Mouse (Mus musculus): Measurements from ENCODE around the gene Abl1. TPM values are rescaled to one million over a fixed set of nuclear protein-coding genes. Genes with fewer than 3 reads are reported as not detected.

Gene Abl1
- polyA plus RNA-seq, 1 experiment from 2014 or later = 49.0 TPM

DNA sequence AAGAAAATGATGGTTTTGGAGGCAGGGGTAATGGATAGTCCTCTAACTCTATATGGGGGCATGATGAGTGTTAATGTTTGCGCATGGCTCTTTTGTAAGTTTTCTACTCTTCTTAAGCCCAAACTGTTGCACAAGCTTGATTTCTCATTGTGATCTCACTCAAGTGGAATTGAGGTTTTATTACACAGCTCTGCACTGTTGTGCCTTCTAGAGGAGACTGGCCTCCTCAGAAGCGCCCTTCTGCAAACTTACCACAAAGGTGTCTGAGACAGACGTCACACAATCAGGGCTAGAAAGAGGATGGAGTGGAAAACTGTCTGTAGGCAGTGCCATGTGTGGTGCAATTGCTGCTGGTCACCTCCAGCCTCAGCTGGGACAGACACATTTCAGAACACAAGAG lies 88.3 kb downstream of the Abl1 start:
- no peaks in the 10 kb centered on the region for H3K27me3 ChIP-seq (ENCODE audit: control insufficient read depth, insufficient read depth, low read length)
- H3K4me1 ChIP-seq (ENCODE audit: control insufficient read depth, insufficient read depth, low read length) = peaks cover under 1% of the 10 kb centered on the region; the same call in 1 of the 2 replicates
- no peak overlapping the region for H3K4me3 ChIP-seq (ENCODE audit: low read depth, low read length)
- ATAC-seq (ENCODE audit: insufficient read depth, low FRiP score, low TSS enrichment) = no peak
- WGBS = 95% methylated on average over 3 of the region's 3 CpGs
- no peak overlapping the region for H3K9ac ChIP-seq (ENCODE audit: low read length)
- no peaks in the 10 kb centered on the region for H3K9me3 ChIP-seq (ENCODE audit: control insufficient read depth, low read length)
- DNase-seq (ENCODE audit: low spot score) = no peak
- no peak overlapping the region for H3K4me2 ChIP-seq (ENCODE audit: low read depth)
- peaks cover 19% of the 10 kb centered on the region for H3K36me3 ChIP-seq (ENCODE audit: control insufficient read depth, insufficient read depth, low read length)
- no peak overlapping the region for H3K27ac ChIP-seq (ENCODE audit: low read depth, low read length)

DNA sequence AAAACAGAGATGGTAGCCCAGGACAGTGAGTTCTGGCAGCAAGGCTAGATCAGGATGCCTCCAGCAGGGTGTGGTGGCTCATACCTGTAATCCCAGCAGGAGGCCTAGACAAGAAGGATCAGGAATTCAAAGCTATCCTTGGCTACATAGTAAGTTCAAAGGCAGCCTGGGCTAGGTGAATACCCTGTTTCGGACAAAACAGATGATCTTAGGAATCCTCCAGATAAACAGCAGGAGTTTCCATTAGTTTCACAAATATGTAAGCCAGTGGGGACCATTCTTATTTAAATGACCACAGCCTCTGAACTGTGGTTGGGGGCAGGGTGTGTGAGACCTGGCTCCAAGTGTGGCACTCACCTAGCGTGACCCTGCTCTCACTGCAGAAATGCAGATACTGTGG lies 91.1 kb downstream of the Abl1 start:
- Histone ChIP-seq H3K4me1 (ENCODE audit: control insufficient read depth, insufficient read depth, low read length) (0 out of 2 replicates have a peak, but pooled peaks cover 2% of the 10 kb centered on the region), H3K36me3 (ENCODE audit: control insufficient read depth, insufficient read depth, low read length) (peaks cover 19% of the 10 kb centered on the region), H3K9me3 (ENCODE audit: control insufficient read depth, low read length) (no peaks in the 10 kb centered on the region), H3K4me3 (ENCODE audit: low read depth, low read length) (no peak overlapping the region), H3K4me2 (ENCODE audit: low read depth) (no peak overlapping the region), H3K9ac (ENCODE audit: low read length) (no peak overlapping the region), H3K27ac (ENCODE audit: low read depth, low read length) (no peak overlapping the region), H3K27me3 (ENCODE audit: control insufficient read depth, insufficient read depth, low read length) (no peaks in the 10 kb centered on the region)
- ATAC-seq (ENCODE audit: insufficient read depth, low FRiP score, low TSS enrichment) = no peak
- 92% methylated on average over 2 of the region's 2 CpGs for WGBS
- DNase-seq (ENCODE audit: low spot score) = no peak

DNA sequence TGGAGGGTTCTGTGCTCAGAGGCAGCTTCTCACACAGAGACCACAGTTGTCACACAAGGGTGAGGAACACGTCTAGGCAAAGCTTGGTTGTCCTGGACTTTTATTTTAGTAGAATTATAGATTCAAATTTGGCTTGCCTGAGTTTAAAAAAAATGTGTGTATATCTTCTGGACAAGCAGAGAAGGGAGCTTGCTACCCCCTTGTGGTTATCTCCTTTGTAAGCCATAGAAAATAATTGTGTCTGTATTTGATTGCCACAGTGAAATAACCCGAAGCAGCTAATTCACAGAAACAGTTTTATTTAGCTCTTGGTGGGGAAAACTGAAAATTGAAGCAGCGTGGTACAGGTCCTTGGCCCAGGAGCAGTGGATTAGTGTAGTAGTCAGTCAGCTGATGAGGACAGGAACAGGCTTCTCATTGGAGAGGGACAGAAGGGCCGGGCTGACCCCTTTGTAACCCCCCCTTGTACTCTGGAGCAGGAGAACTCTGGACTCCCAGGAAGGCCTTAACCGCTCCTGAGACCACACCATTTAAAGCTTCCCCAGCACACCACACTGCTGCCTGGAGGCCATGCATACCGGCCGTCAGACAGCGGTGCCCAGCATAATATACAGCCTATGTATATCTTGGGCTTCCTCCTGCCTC lies 94.9 kb downstream of the Abl1 start:
- Histone ChIP-seq H3K4me2 (ENCODE audit: low read depth) (no peak overlapping the region), H3K27ac (ENCODE audit: low read depth, low read length) (no peak overlapping the region), H3K4me1 (ENCODE audit: control insufficient read depth, insufficient read depth, low read length) (0 out of 2 replicates have a peak, but pooled peaks cover 2% of the 10 kb centered on the region), H3K9me3 (ENCODE audit: control insufficient read depth, low read length) (no peaks in the 10 kb centered on the region), H3K27me3 (ENCODE audit: control insufficient read depth, insufficient read depth, low read length) (no peaks in the 10 kb centered on the region), H3K36me3 (ENCODE audit: control insufficient read depth, insufficient read depth, low read length) (peaks cover 19% of the 10 kb centered on the region), H3K9ac (ENCODE audit: low read length) (no peak overlapping the region), H3K4me3 (ENCODE audit: low read depth, low read length) (no peak overlapping the region)
- ATAC-seq (ENCODE audit: insufficient read depth, low FRiP score, low TSS enrichment) = no peak
- no peak for DNase-seq (ENCODE audit: low spot score)
- 56% methylated on average over 8 of the region's 8 CpGs for WGBS

DNA sequence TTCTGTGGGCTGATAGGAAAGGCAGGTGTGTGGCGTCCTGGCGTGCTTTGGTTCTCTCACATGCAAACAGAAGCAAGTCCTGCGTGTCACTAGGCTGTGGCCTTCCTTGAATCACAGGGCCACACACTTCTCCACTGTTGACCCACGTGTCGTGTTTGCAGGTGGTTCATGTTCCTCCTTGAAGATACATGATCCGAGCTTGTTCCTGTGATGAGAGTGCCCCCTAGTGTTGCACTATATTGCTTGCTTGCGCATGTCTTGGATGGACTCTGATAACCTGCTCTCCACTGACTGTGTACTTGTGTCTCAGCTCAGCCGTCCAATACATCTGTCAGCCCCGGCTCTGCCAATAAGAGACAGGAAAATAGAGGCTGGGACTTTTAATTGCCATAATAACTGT lies 96.9 kb downstream of the Abl1 start:
- DNase-seq (ENCODE audit: low spot score) = peak; percentile 74
- no peak overlapping the region for H3K4me2 ChIP-seq (ENCODE audit: low read depth)
- H3K4me1 ChIP-seq (ENCODE audit: control insufficient read depth, insufficient read depth, low read length) = 0 out of 2 replicates have a peak, but pooled peaks cover 2% of the 10 kb centered on the region
- no peaks in the 10 kb centered on the region for H3K9me3 ChIP-seq (ENCODE audit: control insufficient read depth, low read length)
- H3K9ac ChIP-seq (ENCODE audit: low read length) = no peak overlapping the region
- 0 out of 2 replicates have a peak, but pooled peaks have one; percentile 41 for ATAC-seq (ENCODE audit: insufficient read depth, low FRiP score, low TSS enrichment)
- 49% methylated on average over 9 of the region's 9 CpGs for WGBS
- H3K4me3 ChIP-seq (ENCODE audit: low read depth, low read length) = no peak overlapping the region
- H3K27ac ChIP-seq (ENCODE audit: low read depth, low read length) = no peak overlapping the region
- peaks cover 16% of the 10 kb centered on the region for H3K36me3 ChIP-seq (ENCODE audit: control insufficient read depth, insufficient read depth, low read length)
- no peaks in the 10 kb centered on the region for H3K27me3 ChIP-seq (ENCODE audit: control insufficient read depth, insufficient read depth, low read length)

DNA sequence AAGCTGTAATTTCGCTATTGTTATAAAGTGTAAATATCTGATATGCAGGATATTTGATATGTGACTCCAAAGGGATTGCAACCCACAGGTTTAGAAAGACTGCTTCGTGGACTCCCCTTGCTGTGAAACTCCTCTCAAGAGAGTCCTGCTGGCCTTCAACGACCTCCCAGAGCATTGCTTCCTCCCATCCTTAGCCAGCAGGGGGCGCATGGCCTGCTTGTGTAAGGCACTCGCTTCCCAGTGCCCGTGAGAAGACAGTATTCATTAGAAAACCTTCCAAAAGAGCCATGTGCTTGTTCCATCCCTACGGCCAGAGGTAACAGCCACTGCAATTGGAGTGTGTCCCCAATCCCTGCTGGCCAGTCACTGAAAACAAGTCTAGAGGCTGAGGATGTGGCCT lies 98.9 kb downstream of the Abl1 start:
- H3K27ac ChIP-seq (ENCODE audit: low read depth, low read length) = no peak overlapping the region
- no peak overlapping the region for H3K9ac ChIP-seq (ENCODE audit: low read length)
- H3K4me3 ChIP-seq (ENCODE audit: low read depth, low read length) = no peak overlapping the region
- H3K4me2 ChIP-seq (ENCODE audit: low read depth) = no peak overlapping the region
- peaks cover 21% of the 10 kb centered on the region for H3K36me3 ChIP-seq (ENCODE audit: control insufficient read depth, insufficient read depth, low read length)
- H3K4me1 ChIP-seq (ENCODE audit: control insufficient read depth, insufficient read depth, low read length) = 0 out of 2 replicates have a peak, but pooled peaks cover 2% of the 10 kb centered on the region
- DNase-seq (ENCODE audit: low spot score) = peak; percentile 84
- H3K27me3 ChIP-seq (ENCODE audit: control insufficient read depth, insufficient read depth, low read length) = no peaks in the 10 kb centered on the region
- no peak for ATAC-seq (ENCODE audit: insufficient read depth, low FRiP score, low TSS enrichment)
- no peaks in the 10 kb centered on the region for H3K9me3 ChIP-seq (ENCODE audit: control insufficient read depth, low read length)
- 26% methylated on average over 7 of the region's 7 CpGs for WGBS

DNA sequence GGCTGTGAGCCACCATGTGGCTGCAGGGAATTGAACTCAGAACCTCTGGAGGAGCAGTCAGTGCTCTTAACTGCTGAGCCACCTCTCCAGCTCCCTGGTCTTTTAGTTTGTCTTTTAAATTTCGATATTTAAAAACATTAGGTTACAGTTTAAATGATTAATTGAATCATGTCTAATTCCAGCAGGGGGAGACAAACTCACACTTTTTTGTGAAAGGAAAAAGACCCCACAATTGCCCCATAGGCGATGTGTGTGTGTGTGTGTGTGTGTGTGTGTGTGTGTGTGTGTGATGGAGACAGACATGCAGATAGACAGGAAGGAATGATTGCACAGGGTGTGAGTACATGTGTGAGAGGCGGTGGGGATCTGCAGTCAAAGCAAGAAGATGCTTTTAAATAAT lies 100.1 kb downstream of the Abl1 start:
- ATAC-seq (ENCODE audit: insufficient read depth, low FRiP score, low TSS enrichment) = no peak
- WGBS = 89% methylated on average over 3 of the region's 3 CpGs
- no peaks in the 10 kb centered on the region for H3K4me1 ChIP-seq (ENCODE audit: control insufficient read depth, insufficient read depth, low read length)
- H3K27ac ChIP-seq (ENCODE audit: low read depth, low read length) = no peak overlapping the region
- no peaks in the 10 kb centered on the region for H3K9me3 ChIP-seq (ENCODE audit: control insufficient read depth, low read length)
- no peak for DNase-seq (ENCODE audit: low spot score)
- peaks cover 24% of the 10 kb centered on the region for H3K36me3 ChIP-seq (ENCODE audit: control insufficient read depth, insufficient read depth, low read length)
- H3K4me3 ChIP-seq (ENCODE audit: low read depth, low read length) = no peak overlapping the region
- no peak overlapping the region for H3K4me2 ChIP-seq (ENCODE audit: low read depth)
- no peaks in the 10 kb centered on the region for H3K27me3 ChIP-seq (ENCODE audit: control insufficient read depth, insufficient read depth, low read length)
- H3K9ac ChIP-seq (ENCODE audit: low read length) = no peak overlapping the region

DNA sequence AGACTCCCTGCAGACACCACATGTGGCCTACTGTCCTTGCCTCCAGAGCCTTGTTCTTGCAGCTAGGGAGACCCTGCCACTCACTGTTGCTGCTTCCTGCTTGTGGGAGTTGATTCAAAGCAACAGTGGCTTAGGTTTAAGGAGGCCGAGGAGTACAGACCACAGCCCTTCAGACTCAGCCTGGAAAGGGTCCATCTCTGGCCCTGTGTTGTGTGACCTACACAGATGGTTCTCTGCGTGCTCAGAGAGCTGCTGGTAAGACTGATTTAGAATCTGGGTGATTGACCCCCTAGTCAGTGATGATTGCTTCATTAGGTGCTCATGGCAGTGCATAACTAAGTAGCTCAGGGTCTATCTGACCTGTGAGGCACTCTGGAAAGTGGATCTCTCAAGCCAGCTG lies 101.0 kb downstream of the Abl1 start:
- Histone ChIP-seq H3K9ac (ENCODE audit: low read length) (no peak overlapping the region), H3K36me3 (ENCODE audit: control insufficient read depth, insufficient read depth, low read length) (peaks cover 24% of the 10 kb centered on the region), H3K27ac (ENCODE audit: low read depth, low read length) (no peak overlapping the region), H3K9me3 (ENCODE audit: control insufficient read depth, low read length) (no peaks in the 10 kb centered on the region), H3K27me3 (ENCODE audit: control insufficient read depth, insufficient read depth, low read length) (no peaks in the 10 kb centered on the region), H3K4me3 (ENCODE audit: low read depth, low read length) (no peak overlapping the region), H3K4me1 (ENCODE audit: control insufficient read depth, insufficient read depth, low read length) (no peaks in the 10 kb centered on the region), H3K4me2 (ENCODE audit: low read depth) (no peak overlapping the region)
- DNase-seq (ENCODE audit: low spot score) (no peak), ATAC-seq (ENCODE audit: insufficient read depth, low FRiP score, low TSS enrichment) (no peak)
- WGBS = 98% methylated on average over 2 of the region's 2 CpGs

DNA sequence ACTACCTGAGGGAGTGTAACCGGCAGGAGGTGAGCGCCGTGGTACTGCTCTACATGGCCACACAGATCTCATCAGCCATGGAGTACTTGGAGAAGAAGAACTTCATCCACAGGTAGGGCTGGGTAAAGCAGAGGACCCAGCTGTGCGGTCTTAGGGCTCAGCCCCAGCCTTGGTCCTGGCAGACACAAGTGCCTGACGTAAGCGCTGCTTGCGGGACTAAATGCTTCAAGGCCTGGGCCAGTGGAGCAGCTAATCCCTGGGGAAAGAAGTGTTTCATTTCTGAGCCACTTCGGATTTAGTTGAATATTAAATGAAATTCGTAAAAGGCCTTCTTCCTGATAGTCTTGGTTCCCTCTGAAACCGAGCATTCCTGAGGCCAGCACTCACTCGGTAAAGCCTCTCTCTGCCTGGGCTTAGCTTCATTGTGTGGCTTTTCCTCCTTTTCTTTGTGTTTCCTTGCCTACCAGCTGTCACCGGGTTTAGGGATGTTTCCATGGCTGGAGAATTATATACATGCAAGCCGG lies 102.6 kb downstream of the Abl1 start:
- H3K4me3 ChIP-seq (ENCODE audit: low read depth, low read length) = no peak overlapping the region
- H3K9ac ChIP-seq (ENCODE audit: low read length) = no peak overlapping the region
- no peaks in the 10 kb centered on the region for H3K9me3 ChIP-seq (ENCODE audit: control insufficient read depth, low read length)
- no peak for ATAC-seq (ENCODE audit: insufficient read depth, low FRiP score, low TSS enrichment)
- H3K27me3 ChIP-seq (ENCODE audit: control insufficient read depth, insufficient read depth, low read length) = no peaks in the 10 kb centered on the region
- no peaks in the 10 kb centered on the region for H3K4me1 ChIP-seq (ENCODE audit: control insufficient read depth, insufficient read depth, low read length)
- no peak overlapping the region for H3K27ac ChIP-seq (ENCODE audit: low read depth, low read length)
- DNase-seq (ENCODE audit: low spot score) = no peak
- H3K4me2 ChIP-seq (ENCODE audit: low read depth) = no peak overlapping the region
- peaks cover 28% of the 10 kb centered on the region for H3K36me3 ChIP-seq (ENCODE audit: control insufficient read depth, insufficient read depth, low read length)
- 93% methylated on average over 13 of the region's 13 CpGs for WGBS

DNA sequence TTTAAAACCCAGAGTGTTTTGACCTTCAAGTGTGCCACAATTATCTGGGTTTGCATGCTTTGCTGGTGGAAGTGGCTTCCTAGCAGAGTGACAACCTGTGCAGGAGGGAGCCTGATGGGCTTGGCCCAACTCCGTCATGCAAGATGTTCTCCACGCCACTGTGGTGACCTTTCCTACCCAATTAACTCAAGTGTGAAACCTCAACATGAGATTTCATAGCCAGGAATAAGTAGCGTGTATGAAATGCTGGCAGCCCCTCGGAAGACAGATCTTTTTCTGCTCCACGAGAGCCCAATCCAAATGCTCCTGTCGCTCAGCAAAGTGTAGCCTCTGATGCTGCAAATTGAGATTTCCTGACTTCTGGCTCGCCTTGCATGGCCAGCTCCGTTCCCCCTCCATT lies 103.1 kb downstream of the Abl1 start:
- H3K36me3 ChIP-seq (ENCODE audit: control insufficient read depth, insufficient read depth, low read length) = peaks cover 28% of the 10 kb centered on the region
- no peak overlapping the region for H3K4me2 ChIP-seq (ENCODE audit: low read depth)
- DNase-seq (ENCODE audit: low spot score) (no peak), ATAC-seq (ENCODE audit: insufficient read depth, low FRiP score, low TSS enrichment) (no peak)
- no peaks in the 10 kb centered on the region for H3K27me3 ChIP-seq (ENCODE audit: control insufficient read depth, insufficient read depth, low read length)
- WGBS = 90% methylated on average over 8 of the region's 8 CpGs
- no peak overlapping the region for H3K4me3 ChIP-seq (ENCODE audit: low read depth, low read length)
- no peak overlapping the region for H3K27ac ChIP-seq (ENCODE audit: low read depth, low read length)
- no peaks in the 10 kb centered on the region for H3K9me3 ChIP-seq (ENCODE audit: control insufficient read depth, low read length)
- no peak overlapping the region for H3K9ac ChIP-seq (ENCODE audit: low read length)
- no peaks in the 10 kb centered on the region for H3K4me1 ChIP-seq (ENCODE audit: control insufficient read depth, insufficient read depth, low read length)
